Mouse (Mus musculus): ENCODE measurements around the gene AI464131. TPM values are rescaled to one million over a fixed set of nuclear protein-coding genes. Genes with fewer than 3 reads are reported as not detected.
A peak's percentile ranks its signal among the peaks of the same experiment; 100 is the strongest.
"Not testable (repeated sequence)": the region's sequence is repeated elsewhere in the genome, so short reads cannot be mapped to it uniquely, and the experiment has no call there.

AI464131 gene
- polyA plus RNA-seq, 1 experiment from 2014 or later: 0.98 TPM

GRCm38 (mm10) chr4:41464345-41465286 is 38.3 kb downstream of the AI464131 start, which contains the start of the genes Kif24 and Nudt2:
TSS of gene Kif24 (minus strand) at chr4:41464887.
TSS of gene Nudt2 (plus strand) at chr4:41465151.
- Histone ChIP-seq H3K9me3 (replicated peaks) (no peaks in the 10 kb centered on the region), H3K9ac (peak within 1 kb of the TSS; percentile 85), H3K27me3 (replicated peaks) (no peaks in the 10 kb centered on the region), H3K36me3 (peaks cover 26% of the 10 kb centered on the region), H3K4me3 (peak within 1 kb of the TSS; percentile 86), H3K4me1 (peaks cover 30% of the 10 kb centered on the region), H3K4me2 (peak within 1 kb of the TSS; percentile 79), H3K27ac (peak within 1 kb of the TSS; percentile 90)
- ATAC-seq: peak; percentile 96
- WGBS (ENCODE audit: insufficient replicate concordance): under 1% methylated on average over 70 of the region's 70 CpGs

GRCm38 (mm10) chr4:41463051-41463738 is 39.7 kb downstream of the AI464131 start:
- peak overlapping the region; percentile 79 for H3K4me2 ChIP-seq
- H3K9ac ChIP-seq: peak overlapping the region; percentile 85
- H3K4me3 ChIP-seq: peak overlapping the region; percentile 86
- H3K4me1 ChIP-seq: peaks cover 30% of the 10 kb centered on the region
- peak overlapping the region; percentile 90 for H3K27ac ChIP-seq
- not testable (repeated sequence) for ATAC-seq; H3K9me3 ChIP-seq (replicated peaks); H3K27me3 ChIP-seq (replicated peaks)
- peaks cover 26% of the 10 kb centered on the region for H3K36me3 ChIP-seq
- 12% methylated on average over 3 of the region's 3 CpGs for WGBS (ENCODE audit: insufficient replicate concordance)

GRCm38 (mm10) chr4:41460690-41461089 is 42.2 kb downstream of the AI464131 start:
- no peak overlapping the region for H3K9ac ChIP-seq
- no peaks in the 10 kb centered on the region for H3K9me3 ChIP-seq (replicated peaks)
- WGBS (ENCODE audit: insufficient replicate concordance): 98% methylated on average over 1 of the region's 1 CpGs
- no peaks in the 10 kb centered on the region for H3K27me3 ChIP-seq (replicated peaks)
- H3K4me2 ChIP-seq: no peak overlapping the region
- peaks cover 22% of the 10 kb centered on the region for H3K36me3 ChIP-seq
- no peak for ATAC-seq
- H3K4me3 ChIP-seq: no peak overlapping the region
- H3K4me1 ChIP-seq: peaks cover 26% of the 10 kb centered on the region
- H3K27ac ChIP-seq: no peak overlapping the region

GRCm38 (mm10) chr4:41447595-41447994 is 55.3 kb downstream of the AI464131 start:
- Histone ChIP-seq H3K27me3 (replicated peaks) (no peaks in the 10 kb centered on the region), H3K9ac (no peak overlapping the region), H3K36me3 (peaks cover 57% of the 10 kb centered on the region), H3K9me3 (replicated peaks) (no peaks in the 10 kb centered on the region), H3K4me3 (no peak overlapping the region), H3K4me1 (no peaks in the 10 kb centered on the region), H3K27ac (no peak overlapping the region), H3K4me2 (no peak overlapping the region)
- no peak for ATAC-seq
- WGBS (ENCODE audit: insufficient replicate concordance): 86% methylated on average over 3 of the region's 3 CpGs

Other genes with a start within 250 kb of the AI464131 start
- gene Ubap2, start 227.9 kb downstream of the AI464131 start, polyA plus RNA-seq (2016; fragmentation: Nextera tagmentation; extraction: Ambion mirVana): 48.7 and 50.2 TPM in 2 replicates
- gene Dcaf12, start 188.2 kb downstream of the AI464131 start, polyA plus RNA-seq (2016; fragmentation: Nextera tagmentation; extraction: Ambion mirVana): 61.4 and 64.5 TPM in 2 replicates
- gene Ubap1, start 154.1 kb downstream of the AI464131 start, polyA plus RNA-seq (2016; fragmentation: Nextera tagmentation; extraction: Ambion mirVana): 28.3 and 28.5 TPM in 2 replicates
- gene Kif24, start 38.2 kb downstream of the AI464131 start, polyA plus RNA-seq (2016; fragmentation: Nextera tagmentation; extraction: Ambion mirVana): 9.0 and 9.5 TPM in 2 replicates
- 30.9 and 31.7 TPM in 2 replicates for gene Nudt2, start 37.9 kb downstream of the AI464131 start, polyA plus RNA-seq (2016; fragmentation: Nextera tagmentation; extraction: Ambion mirVana)
- not detected in 2 replicates for gene 1110017D15Rik, start 14.3 kb upstream of the AI464131 start, polyA plus RNA-seq (2016; fragmentation: Nextera tagmentation; extraction: Ambion mirVana)
- 1.0 and 2.0 TPM in 2 replicates for gene Fam219a, start 66.5 kb upstream of the AI464131 start, polyA plus RNA-seq (2016; fragmentation: Nextera tagmentation; extraction: Ambion mirVana)
- 0.51 and 0.61 TPM in 2 replicates for gene Dnaic1, start 66.7 kb upstream of the AI464131 start, polyA plus RNA-seq (2016; fragmentation: Nextera tagmentation; extraction: Ambion mirVana)
- gene Enho, start 137.2 kb upstream of the AI464131 start, polyA plus RNA-seq (2016; fragmentation: Nextera tagmentation; extraction: Ambion mirVana): 1.1 and 1.5 TPM in 2 replicates
- 1.4 and 1.7 TPM in 2 replicates for gene Cntfr, start 194.0 kb upstream of the AI464131 start, polyA plus RNA-seq (2016; fragmentation: Nextera tagmentation; extraction: Ambion mirVana)
- 39.7 and 43.0 TPM in 2 replicates for gene Il11ra1, start 196.9 kb upstream of the AI464131 start, polyA plus RNA-seq (2016; fragmentation: Nextera tagmentation; extraction: Ambion mirVana)
- 39.1 and 44.9 TPM in 2 replicates for gene Rpp25l, start 210.5 kb upstream of the AI464131 start, polyA plus RNA-seq (2016; fragmentation: Nextera tagmentation; extraction: Ambion mirVana)
- 89.7 and 92.2 TPM in 2 replicates for gene Dctn3, start 220.1 kb upstream of the AI464131 start, polyA plus RNA-seq (2016; fragmentation: Nextera tagmentation; extraction: Ambion mirVana)
- not detected in 2 replicates for gene Arid3c, start 228.1 kb upstream of the AI464131 start, polyA plus RNA-seq (2016; fragmentation: Nextera tagmentation; extraction: Ambion mirVana)